Mouse (Mus musculus) gastrocnemius, postnatal 25 days (tissue): Measurements from ENCODE around the gene Gabrp. TPM values are rescaled to one million over a fixed set of nuclear protein-coding genes. Genes with fewer than 3 reads are reported as not detected.

ENCODE experiments used
- DNase-seq: peaks from one replicate; pipeline ENCODE4 v3.0.0; 2022
- total RNA-seq, 2 experiments: library from RNA; stranded (reverse); gene quantifications; 1 replicate in 1 of 2; 2 replicates in 1 of 2; pipeline ENCODE4 v1.2.3; 2021

Gabrp gene
- total RNA-seq, 2 experiments from 2014 or later, result not detected

DNA sequence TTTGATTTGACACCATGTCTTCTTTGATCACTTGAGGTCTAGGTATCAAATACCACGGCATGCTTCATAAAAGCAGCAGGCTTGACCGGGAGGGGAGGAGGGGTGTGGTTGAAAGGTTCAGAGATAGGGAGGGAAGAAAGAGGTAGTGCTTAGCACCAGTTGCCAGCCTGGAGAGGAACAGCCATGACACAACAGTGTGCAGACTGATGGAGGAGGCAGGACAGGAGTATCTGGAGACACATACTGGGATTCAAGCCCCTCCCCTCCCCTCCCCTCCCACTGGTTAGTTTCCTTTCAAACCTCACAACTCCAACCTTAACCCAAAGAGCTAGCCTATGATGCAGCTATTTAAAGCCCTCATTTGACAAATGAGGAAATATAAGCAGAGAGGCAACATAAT, 49.2 kb downstream of the Gabrp start:
- no peak for DNase-seq

- DNase-seq, result peak; percentile 34
These were observed 65.3 kb downstream of the Gabrp start, which contains the start of gene Ranbp17 for GRCm38 (mm10) chr11:33513376-33513991. Ranbp17 (minus strand) TSS chr11:33513746.

GRCm38 (mm10) chr11:33512854-33513375, 65.8 kb downstream of the Gabrp start:
- DNase-seq, result peak; percentile 44

DNA sequence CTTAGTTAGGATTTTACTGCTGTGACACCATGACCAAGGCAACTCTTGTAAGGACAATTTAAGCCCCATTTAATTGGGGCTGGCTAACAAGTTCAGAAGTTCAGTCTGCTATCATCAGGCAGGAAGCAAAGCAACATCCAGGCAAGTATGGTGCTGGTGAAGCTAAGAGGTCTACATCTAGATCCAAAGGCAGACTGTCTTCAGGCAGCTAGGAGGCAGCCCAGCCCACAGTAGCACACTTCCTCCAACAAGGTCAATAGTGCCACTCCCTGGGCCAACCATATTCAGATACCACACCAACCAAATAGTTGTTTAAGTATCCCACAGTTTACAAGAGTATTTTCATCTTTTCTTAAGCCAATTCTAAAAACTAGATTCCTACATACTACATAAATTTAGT, 69.4 kb downstream of the Gabrp start:
- no peak for DNase-seq

Other genes starting within 250 kb of the Gabrp start
- gene Ranbp17, start 65.2 kb downstream of the Gabrp start, total RNA-seq, result under 1 TPM; 0.38 to 0.79 TPM
- gene D130052B06Rik, start 20.3 kb upstream of the Gabrp start, total RNA-seq, result not detected